Mouse (Mus musculus) forebrain, postnatal 0 days (tissue): Measurements from ENCODE around the gene Agxt. TPM values are rescaled to one million over a fixed set of nuclear protein-coding genes. Genes with fewer than 3 reads are reported as not detected.
A peak's percentile ranks its signal among the peaks of the same experiment; 100 is the strongest.

Experiments used
- ATAC-seq: fragments of 200-750 bp; cut with Nextera tagmentation; 2 replicates; pipeline ENCODE4 v1.8.0; 2017; ENCODE audit warnings: mild to moderate bottlenecking, moderate library complexity
- DNase-seq: peaks from one replicate; pipeline ENCODE4 v3.0.0-alpha.2; 2015
- H3K27ac ChIP-seq: fragments of 300-500 bp; sonication (generic); 2 replicates; pipeline ENCODE4 v1.5.1; 2014; ENCODE audit warnings: low read depth, mild to moderate bottlenecking, antibody characterized with exemption, low read length, moderate library complexity, mixed read lengths
- H3K27me3 ChIP-seq: fragments of 300-500 bp; sonication (generic); 2 replicates; pipeline ENCODE4 v1.6.1; 2014; ENCODE audit warnings: mild to moderate bottlenecking, low read length, mixed read lengths; ENCODE audit not compliant: insufficient read depth
- H3K36me3 ChIP-seq: fragments of 300-500 bp; sonication (generic); 2 replicates; pipeline ENCODE4 v1.6.1; 2014; ENCODE audit warnings: mild to moderate bottlenecking, moderate library complexity; ENCODE audit not compliant: insufficient read depth
- H3K4me1 ChIP-seq: fragments of 300-500 bp; sonication (generic); 2 replicates; pipeline ENCODE4 v1.6.1; 2014; ENCODE audit warnings: antibody characterized with exemption; ENCODE audit not compliant: insufficient read depth
- H3K4me2 ChIP-seq: fragments of 300-500 bp; sonication (generic); 2 replicates; pipeline ENCODE4 v1.6.1; 2014; ENCODE audit warnings: low read depth, mild to moderate bottlenecking, moderate library complexity
- H3K4me3 ChIP-seq: fragments of 300-500 bp; sonication (generic); 2 replicates; pipeline ENCODE4 v1.5.1; 2014; ENCODE audit warnings: low read depth, low read length, mixed read lengths
- H3K9ac ChIP-seq: fragments of 300-500 bp; sonication (generic); 2 replicates; pipeline ENCODE4 v1.6.1; 2014; ENCODE audit warnings: mild to moderate bottlenecking
- H3K9me3 ChIP-seq: fragments of 300-500 bp; sonication (generic); 2 replicates; pipeline ENCODE4 v1.6.1; 2016; ENCODE audit warnings: low read length
- CTCF ChIP-seq: sonication (generic); IDR thresholded peaks from 2 replicates; pipeline ENCODE4 v1.5.1; 2016; ENCODE audit warnings: antibody characterized with exemption, control low read depth, low read depth
- WGBS: fragments of 180-500 bp; shearing (Covaris S2); extraction: QIAGEN DNeasy Blood & Tissue Kit; methylation state at CpG from one replicate; pipeline ENCODE4 v1.1.7; 2014; 5-methylcytosine and 5-hydroxymethylcytosine counted together
- polyA plus RNA-seq: library from polyadenylated mRNA; unstranded; fragments of >200 nt; fragmentation: Nextera tagmentation; extraction: Ambion mirVana; gene quantifications from 2 replicates; pipeline ENCODE4 v1.2.1, GENCODE M21; 2015
- total RNA-seq: library from RNA; depleted of rRNA; stranded (reverse); fragments of >200 nt; gene quantifications from 2 replicates; pipeline ENCODE4 v1.2.3, GENCODE M21; 2014

Agxt gene
- total and polyA plus RNA-seq, 2 experiments from 2014 or later = not detected

- no peak for ATAC-seq
- DNase-seq = no peak
- no peaks in the 10 kb centered on the region for H3K9me3 ChIP-seq
- TF ChIP-seq CTCF = no peak
- H3K27me3 ChIP-seq = no peaks in the 10 kb centered on the region
- H3K4me2 ChIP-seq = 0 out of 2 replicates have a peak overlapping the region, but pooled peaks have one; percentile 96
- H3K27ac ChIP-seq = peak overlapping the region; percentile 97
- no peaks in the 10 kb centered on the region for H3K36me3 ChIP-seq
- H3K4me1 ChIP-seq = peaks cover 7% of the 10 kb centered on the region; the same call in 1 of the 2 replicates
- no peak overlapping the region for H3K4me3 ChIP-seq
- WGBS = 60% methylated on average over 7 of the region's 7 CpGs
- peak overlapping the region; percentile 92 for H3K9ac ChIP-seq
These were observed 32.3 kb upstream of the Agxt start for GRCm38 (mm10) chr1:93102700-93103099.

GRCm38 (mm10) chr1:93114713-93115463 lies 20.2 kb upstream of the Agxt start:
- Histone ChIP-seq H3K4me3 (peak overlapping the region; percentile 40), H3K36me3 (no peaks in the 10 kb centered on the region), H3K9ac (peak overlapping the region; percentile 36), H3K4me2 (peak overlapping the region; percentile 60), H3K27ac (peak overlapping the region; percentile 73), H3K27me3 (no peaks in the 10 kb centered on the region), H3K9me3 (no peaks in the 10 kb centered on the region), H3K4me1 (peaks cover 6% of the 10 kb centered on the region)
- peak; percentile 100 for ATAC-seq
- no peak; the same call in 1 of the 2 replicates for TF ChIP-seq CTCF
- WGBS = 19% methylated on average over 21 of the region's 21 CpGs
- peak; percentile 94 for DNase-seq

- ATAC-seq = peak; percentile 30
- Histone ChIP-seq H3K9me3 (no peaks in the 10 kb centered on the region), H3K4me1 (peaks cover 6% of the 10 kb centered on the region), H3K4me3 (peak overlapping the region; percentile 40), H3K27me3 (no peaks in the 10 kb centered on the region), H3K36me3 (no peaks in the 10 kb centered on the region), H3K9ac (peak overlapping the region; percentile 36), H3K27ac (peak overlapping the region; percentile 73), H3K4me2 (peak overlapping the region; percentile 60)
- peak; percentile 18 for DNase-seq
- 7% methylated on average over 13 of the region's 13 CpGs for WGBS
- TF ChIP-seq CTCF = no peak
These were observed 19.6 kb upstream of the Agxt start for GRCm38 (mm10) chr1:93115471-93115870.

- Histone ChIP-seq H3K4me3 (no peak overlapping the region), H3K9me3 (no peaks in the 10 kb centered on the region), H3K4me2 (no peak overlapping the region), H3K4me1 (peaks cover 6% of the 10 kb centered on the region), H3K9ac (no peak overlapping the region), H3K36me3 (no peaks in the 10 kb centered on the region), H3K27me3 (no peaks in the 10 kb centered on the region), H3K27ac (no peak overlapping the region)
- ATAC-seq (no peak), DNase-seq (no peak)
- no peak for TF ChIP-seq CTCF
- WGBS = 18% methylated on average over 4 of the region's 4 CpGs
These were observed 16.2 kb upstream of the Agxt start for GRCm38 (mm10) chr1:93118816-93119215.

GRCm38 (mm10) chr1:93123179-93123854 lies 11.7 kb upstream of the Agxt start:
- 80% methylated on average over 11 of the region's 11 CpGs for WGBS
- Histone ChIP-seq H3K36me3 (no peaks in the 10 kb centered on the region), H3K4me1 (no peaks in the 10 kb centered on the region), H3K27ac (no peak overlapping the region), H3K27me3 (no peaks in the 10 kb centered on the region), H3K9ac (no peak overlapping the region), H3K4me2 (no peak overlapping the region), H3K4me3 (no peak overlapping the region), H3K9me3 (no peaks in the 10 kb centered on the region)
- DNase-seq (no peak), ATAC-seq (no peak)
- no peak for TF ChIP-seq CTCF

GRCm38 (mm10) chr1:93124066-93124465 lies 11.0 kb upstream of the Agxt start:
- H3K4me3 ChIP-seq = no peak overlapping the region
- no peaks in the 10 kb centered on the region for H3K27me3 ChIP-seq
- H3K9ac ChIP-seq = no peak overlapping the region

GRCm38 (mm10) chr1:93125256-93125655 lies 9.8 kb upstream of the Agxt start:
- no peaks in the 10 kb centered on the region for H3K4me1 ChIP-seq
- WGBS = 74% methylated on average over 5 of the region's 5 CpGs
- no peak for ATAC-seq
- no peak for DNase-seq
- no peaks in the 10 kb centered on the region for H3K27me3 ChIP-seq
- no peak overlapping the region for H3K9ac ChIP-seq
- TF ChIP-seq CTCF = no peak
- H3K36me3 ChIP-seq = no peaks in the 10 kb centered on the region
- no peak overlapping the region for H3K27ac ChIP-seq
- no peak overlapping the region for H3K4me2 ChIP-seq
- no peak overlapping the region for H3K4me3 ChIP-seq
- H3K9me3 ChIP-seq = no peaks in the 10 kb centered on the region

More at GRCm38 (mm10) chr1:93124066-93124465, 11.0 kb upstream of the Agxt start:
- ATAC-seq = no peak
- Histone ChIP-seq H3K27ac (no peak overlapping the region), H3K36me3 (no peaks in the 10 kb centered on the region), H3K4me1 (no peaks in the 10 kb centered on the region), H3K4me2 (no peak overlapping the region), H3K9me3 (no peaks in the 10 kb centered on the region)
- 85% methylated on average over 8 of the region's 8 CpGs for whole genome bisulfite sequencing
- TF ChIP-seq CTCF = no peak
- no peak for DNase-seq
